Mouse (Mus musculus) hindbrain, embryonic 13.5 days (tissue): ENCODE data around the gene Plekhh3. TPM values are rescaled to one million over a fixed set of nuclear protein-coding genes. Genes with fewer than 3 reads are reported as not detected.

Experiments
- ATAC-seq: fragments of 200-750 bp; cut with Nextera tagmentation; 2 replicates; pipeline ENCODE4 v1.8.0; 2017; ENCODE audit warnings: moderate TSS enrichment; ENCODE audit not compliant: low FRiP score
- H3K27ac ChIP-seq: fragments of 300-500 bp; sonication (generic); 2 replicates; pipeline ENCODE4 v1.5.1; 2015; ENCODE audit warnings: inconsistent platforms, mild to moderate bottlenecking, moderate library complexity
- H3K27me3 ChIP-seq: fragments of 300-500 bp; sonication (generic); 2 replicates; pipeline ENCODE4 v1.6.1; 2015; ENCODE audit warnings: mild to moderate bottlenecking, inconsistent platforms
- H3K36me3 ChIP-seq: fragments of 300-500 bp; sonication (generic); 2 replicates; pipeline ENCODE4 v1.6.1; 2015; ENCODE audit warnings: mild to moderate bottlenecking, inconsistent platforms
- H3K4me1 ChIP-seq: fragments of 300-500 bp; sonication (generic); replicated peaks from 2 replicates; pipeline ENCODE4 v1.6.1; 2015; ENCODE audit warnings: inconsistent platforms
- H3K4me2 ChIP-seq: fragments of 300-500 bp; sonication (generic); 2 replicates; pipeline ENCODE4 v1.6.1; 2015; ENCODE audit warnings: inconsistent platforms, mild to moderate bottlenecking, moderate library complexity
- H3K4me3 ChIP-seq: fragments of 300-500 bp; sonication (generic); 2 replicates; pipeline ENCODE4 v1.5.1; 2015; ENCODE audit warnings: mild to moderate bottlenecking, inconsistent platforms
- H3K9ac ChIP-seq: fragments of 300-500 bp; sonication (generic); 2 replicates; pipeline ENCODE4 v1.6.1; 2015; ENCODE audit warnings: mild to moderate bottlenecking, inconsistent platforms
- H3K9me3 ChIP-seq: fragments of 300-500 bp; sonication (generic); 2 replicates; pipeline ENCODE4 v1.6.1; 2016; ENCODE audit warnings: inconsistent platforms
- WGBS: fragments of 180-500 bp; shearing (Covaris S2); methylation state at CpG from one replicate; pipeline ENCODE4 v1.1.7; 2015; 5-methylcytosine and 5-hydroxymethylcytosine counted together
- polyA plus RNA-seq: library from polyadenylated mRNA; unstranded; fragments of >200 nt; fragmentation: Nextera tagmentation; extraction: Ambion mirVana; gene quantifications from 2 replicates; pipeline ENCODE4 v1.2.1, GENCODE M21; 2015

Gene Plekhh3
- polyA plus RNA-seq = 8.7 and 10.2 TPM in 2 replicates

GRCm38 (mm10) chr11:101170811-101171610 is at the start of gene Plekhh3:
Gene Plekhh3, minus strand, starts transcription at chr11:101171351.
- Histone ChIP-seq H3K9me3 (no peaks in the 10 kb centered on the region), H3K36me3 (peaks cover 21% of the 10 kb centered on the region), H3K27me3 (peaks cover 69% of the 10 kb centered on the region), H3K4me1 (peaks cover 71% of the 10 kb centered on the region), H3K4me2 (peak within 1 kb of the TSS; percentile 91), H3K27ac (peak within 1 kb of the TSS; percentile 89), H3K4me3 (peak within 1 kb of the TSS; percentile 76), H3K9ac (peak within 1 kb of the TSS; percentile 83)
- peak; percentile 96 for ATAC-seq
- WGBS = under 1% methylated on average over 40 of the region's 50 CpGs

- WGBS = 68% methylated on average over 2 of the region's 2 CpGs
- no peaks in the 10 kb centered on the region for H3K27me3 ChIP-seq
- H3K4me3 ChIP-seq = no peak overlapping the region
- peaks cover 8% of the 10 kb centered on the region for H3K4me1 ChIP-seq
- H3K9me3 ChIP-seq = no peaks in the 10 kb centered on the region
- no peak overlapping the region for H3K27ac ChIP-seq
- no peak overlapping the region for H3K4me2 ChIP-seq
- H3K9ac ChIP-seq = no peak overlapping the region
- peaks cover 1% of the 10 kb centered on the region; the same call in 1 of the 2 replicates for H3K36me3 ChIP-seq
- ATAC-seq = no peak
These were observed 49.7 kb upstream of the Plekhh3 start for GRCm38 (mm10) chr11:101220853-101221252.

GRCm38 (mm10) chr11:101218436-101219055 is 47.4 kb upstream of the Plekhh3 start:
- H3K27ac ChIP-seq = no peak overlapping the region
- no peak overlapping the region for H3K4me2 ChIP-seq
- H3K9me3 ChIP-seq = no peaks in the 10 kb centered on the region
- H3K4me1 ChIP-seq = no peaks in the 10 kb centered on the region
- no peak overlapping the region for H3K4me3 ChIP-seq
- no peak for ATAC-seq
- 87% methylated on average over 10 of the region's 10 CpGs for WGBS
- peaks cover 23% of the 10 kb centered on the region for H3K36me3 ChIP-seq
- H3K9ac ChIP-seq = no peak overlapping the region
- H3K27me3 ChIP-seq = no peaks in the 10 kb centered on the region

GRCm38 (mm10) chr11:101216936-101217335 is 45.8 kb upstream of the Plekhh3 start:
- Histone ChIP-seq H3K27me3 (no peaks in the 10 kb centered on the region), H3K4me1 (no peaks in the 10 kb centered on the region), H3K4me3 (no peak overlapping the region), H3K4me2 (no peak overlapping the region), H3K9ac (no peak overlapping the region), H3K9me3 (no peaks in the 10 kb centered on the region), H3K36me3 (peaks cover 32% of the 10 kb centered on the region), H3K27ac (no peak overlapping the region)
- ATAC-seq = no peak
- WGBS = 92% methylated on average over 5 of the region's 5 CpGs

GRCm38 (mm10) chr11:101211970-101212369 is 40.8 kb upstream of the Plekhh3 start:
- no peak overlapping the region for H3K9ac ChIP-seq
- no peak overlapping the region for H3K27ac ChIP-seq
- H3K4me1 ChIP-seq = no peaks in the 10 kb centered on the region
- WGBS = 42% methylated on average over 3 of the region's 3 CpGs
- H3K9me3 ChIP-seq = no peaks in the 10 kb centered on the region
- peaks cover 68% of the 10 kb centered on the region for H3K36me3 ChIP-seq
- no peaks in the 10 kb centered on the region for H3K27me3 ChIP-seq
- no peak overlapping the region for H3K4me2 ChIP-seq
- no peak for ATAC-seq
- no peak overlapping the region for H3K4me3 ChIP-seq

GRCm38 (mm10) chr11:101200986-101201385 is 29.8 kb upstream of the Plekhh3 start:
- ATAC-seq = no peak
- H3K9ac ChIP-seq = peak overlapping the region; percentile 40
- 27% methylated on average over 7 of the region's 7 CpGs for WGBS
- H3K9me3 ChIP-seq = no peaks in the 10 kb centered on the region
- no peak overlapping the region for H3K4me2 ChIP-seq
- H3K4me1 ChIP-seq = no peaks in the 10 kb centered on the region
- H3K4me3 ChIP-seq = no peak overlapping the region
- H3K27ac ChIP-seq = no peak overlapping the region
- peaks cover 70% of the 10 kb centered on the region for H3K36me3 ChIP-seq
- no peaks in the 10 kb centered on the region for H3K27me3 ChIP-seq

GRCm38 (mm10) chr11:101199555-101199954 is 28.4 kb upstream of the Plekhh3 start:
- 92% methylated on average over 3 of the region's 3 CpGs for WGBS
- peaks cover 76% of the 10 kb centered on the region for H3K36me3 ChIP-seq
- ATAC-seq = no peak

GRCm38 (mm10) chr11:101196175-101196574 is 25.0 kb upstream of the Plekhh3 start:
- H3K36me3 ChIP-seq = peaks cover 85% of the 10 kb centered on the region
- H3K9me3 ChIP-seq = no peaks in the 10 kb centered on the region
- no peak overlapping the region for H3K27ac ChIP-seq
- no peak overlapping the region; the same call in 1 of the 2 replicates for H3K9ac ChIP-seq
- no peak for ATAC-seq
- WGBS = 94% methylated on average over 8 of the region's 8 CpGs
- peaks cover 1% of the 10 kb centered on the region for H3K4me1 ChIP-seq
- no peaks in the 10 kb centered on the region for H3K27me3 ChIP-seq
- no peak overlapping the region for H3K4me2 ChIP-seq
- no peak overlapping the region for H3K4me3 ChIP-seq

More at GRCm38 (mm10) chr11:101199555-101199954, 28.4 kb upstream of the Plekhh3 start:
- H3K27ac ChIP-seq = no peak overlapping the region
- H3K9ac ChIP-seq = no peak overlapping the region
- no peaks in the 10 kb centered on the region for H3K9me3 ChIP-seq
- H3K27me3 ChIP-seq = no peaks in the 10 kb centered on the region
- no peak overlapping the region for H3K4me3 ChIP-seq
- no peaks in the 10 kb centered on the region for H3K4me1 ChIP-seq
- no peak overlapping the region for H3K4me2 ChIP-seq

- ATAC-seq = no peak
- Histone ChIP-seq H3K4me2 (no peak overlapping the region), H3K27me3 (no peaks in the 10 kb centered on the region), H3K36me3 (peaks cover 83% of the 10 kb centered on the region), H3K9ac (peak overlapping the region; percentile 29; the same call in 1 of the 2 replicates), H3K9me3 (no peaks in the 10 kb centered on the region), H3K4me1 (peaks cover 7% of the 10 kb centered on the region), H3K27ac (no peak overlapping the region), H3K4me3 (no peak overlapping the region)
- WGBS = 89% methylated on average over 8 of the region's 8 CpGs
These were observed 24.4 kb upstream of the Plekhh3 start for GRCm38 (mm10) chr11:101195571-101195970.

- H3K4me3 ChIP-seq = no peak overlapping the region
- no peak overlapping the region for H3K27ac ChIP-seq
- no peak overlapping the region for H3K4me2 ChIP-seq
- 83% methylated on average over 1 of the region's 1 CpGs for WGBS
- no peaks in the 10 kb centered on the region for H3K27me3 ChIP-seq
- no peak for ATAC-seq
- H3K9me3 ChIP-seq = no peaks in the 10 kb centered on the region
- peaks cover 12% of the 10 kb centered on the region for H3K4me1 ChIP-seq
- H3K36me3 ChIP-seq = peaks cover 78% of the 10 kb centered on the region
- no peak overlapping the region for H3K9ac ChIP-seq
These were observed 23.9 kb upstream of the Plekhh3 start for GRCm38 (mm10) chr11:101195101-101195500.

- Histone ChIP-seq H3K9me3 (no peaks in the 10 kb centered on the region), H3K4me3 (no peak overlapping the region), H3K27ac (no peak overlapping the region), H3K9ac (no peak overlapping the region), H3K4me2 (no peak overlapping the region), H3K27me3 (no peaks in the 10 kb centered on the region), H3K36me3 (peaks cover 74% of the 10 kb centered on the region), H3K4me1 (peaks cover 17% of the 10 kb centered on the region)
- WGBS = 94% methylated on average over 6 of the region's 6 CpGs
- ATAC-seq = no peak
These were observed 23.5 kb upstream of the Plekhh3 start for GRCm38 (mm10) chr11:101194643-101195042.

GRCm38 (mm10) chr11:101194137-101194536 is 23.0 kb upstream of the Plekhh3 start:
- peaks cover 69% of the 10 kb centered on the region for H3K36me3 ChIP-seq
- H3K4me1 ChIP-seq = peaks cover 22% of the 10 kb centered on the region
- ATAC-seq = no peak

More at GRCm38 (mm10) chr11:101194137-101194536, 23.0 kb upstream of the Plekhh3 start:
- Histone ChIP-seq H3K9ac (no peak overlapping the region), H3K4me3 (no peak overlapping the region), H3K9me3 (no peaks in the 10 kb centered on the region), H3K27me3 (no peaks in the 10 kb centered on the region), H3K4me2 (no peak overlapping the region), H3K27ac (no peak overlapping the region)
- WGBS = 87% methylated on average over 5 of the region's 5 CpGs
